Mouse (Mus musculus) cortical plate, adult 2 months (tissue): ENCODE measurements around the gene Ralgps2.

Source experiments
- CTCF ChIP-seq: fragments of 200-500 bp; IDR thresholded peaks from 2 replicates; pipeline ENCODE4 v1.5.1; 2011; ENCODE audit warnings: mild to moderate bottlenecking, control low read depth, low read length; ENCODE audit not compliant: insufficient read depth; ENCODE audit errors: extremely low read depth
- POLR2A ChIP-seq: fragments of 200-500 bp; IDR thresholded peaks from 2 replicates; pipeline ENCODE4 v1.6.1; 2011; ENCODE audit warnings: mild to moderate bottlenecking, low read length, control low read depth; ENCODE audit not compliant: insufficient read depth; ENCODE audit errors: extremely low read depth

DNA sequence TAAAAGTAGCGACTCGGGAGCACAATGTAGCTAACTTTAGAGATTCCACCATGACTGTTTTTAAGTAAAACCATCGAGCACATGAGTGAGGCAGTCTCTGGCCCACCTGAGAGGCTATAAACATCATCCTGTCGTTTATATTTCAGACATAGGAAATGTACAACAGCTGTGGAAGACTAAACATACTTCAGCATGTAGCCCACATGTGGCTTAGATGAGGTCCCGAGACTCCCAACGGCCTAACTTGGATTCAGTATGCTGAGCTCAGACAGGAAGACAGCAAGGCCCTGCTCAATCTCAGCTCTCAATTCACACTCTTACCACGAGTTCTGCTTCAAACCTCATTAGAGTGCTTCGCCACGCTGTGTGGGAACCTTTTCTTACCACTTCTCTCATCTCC, 87.0 kb downstream of the Ralgps2 start:
- TF ChIP-seq CTCF (no peak), POLR2A (no peak)
